Mouse (Mus musculus) embryonic facial prominence, embryonic 13.5 days (tissue): ENCODE data around the gene Gdap1l1. TPM values are rescaled to one million over a fixed set of nuclear protein-coding genes. Genes with fewer than 3 reads are reported as not detected.
"Not testable (repeated sequence)": the region's sequence is repeated elsewhere in the genome, so short reads cannot be mapped to it uniquely, and the experiment has no call there.

Experiments
- ATAC-seq: fragments of 200-750 bp; cut with Nextera tagmentation; 2 replicates; pipeline ENCODE4 v1.8.0; 2017; ENCODE audit warnings: low read depth; ENCODE audit not compliant: insufficient number of reproducible peaks, insufficient read depth, low FRiP score, low TSS enrichment
- H3K27ac ChIP-seq: fragments of 300-500 bp; sonication (generic); 2 replicates; pipeline ENCODE4 v1.5.1; 2015; ENCODE audit warnings: moderate library complexity, mild to moderate bottlenecking, inconsistent platforms
- H3K27me3 ChIP-seq: fragments of 300-500 bp; sonication (generic); 2 replicates; pipeline ENCODE4 v1.6.1; 2015; ENCODE audit warnings: mild to moderate bottlenecking, inconsistent platforms
- H3K36me3 ChIP-seq: fragments of 300-500 bp; sonication (generic); 2 replicates; pipeline ENCODE4 v1.6.1; 2015; ENCODE audit warnings: mild to moderate bottlenecking, inconsistent platforms
- H3K4me1 ChIP-seq: fragments of 300-500 bp; sonication (generic); 2 replicates; pipeline ENCODE4 v1.6.1; 2015; ENCODE audit warnings: inconsistent platforms
- H3K4me2 ChIP-seq: fragments of 300-500 bp; sonication (generic); 2 replicates; pipeline ENCODE4 v1.6.1; 2015; ENCODE audit warnings: moderate library complexity, mild to moderate bottlenecking, inconsistent platforms
- H3K4me3 ChIP-seq: fragments of 300-500 bp; sonication (generic); 2 replicates; pipeline ENCODE4 v1.5.1; 2015; ENCODE audit warnings: mild to moderate bottlenecking, inconsistent platforms
- H3K9ac ChIP-seq: fragments of 300-500 bp; sonication (generic); 2 replicates; pipeline ENCODE4 v1.6.1; 2015; ENCODE audit warnings: mild to moderate bottlenecking, inconsistent platforms
- H3K9me3 ChIP-seq: fragments of 300-500 bp; sonication (generic); 2 replicates; pipeline ENCODE4 v1.6.1; 2016; ENCODE audit warnings: inconsistent platforms
- WGBS: fragments of 180-500 bp; shearing (Covaris S2); methylation state at CpG from one replicate; pipeline ENCODE4 v1.1.7; 2015; ENCODE audit warnings: mixed read lengths; 5-methylcytosine and 5-hydroxymethylcytosine counted together
- polyA plus RNA-seq: library from polyadenylated mRNA; unstranded; fragments of >200 nt; fragmentation: Nextera tagmentation; extraction: Ambion mirVana; gene quantifications from 2 replicates; pipeline ENCODE4 v1.2.1, GENCODE M21; 2015

Gdap1l1 gene
- polyA plus RNA-seq, 1 experiment from 2014 or later = 1.9 TPM

- H3K9ac ChIP-seq = no peak overlapping the region
- H3K4me1 ChIP-seq = no peaks in the 10 kb centered on the region
- no peak overlapping the region for H3K4me2 ChIP-seq
- no peak overlapping the region for H3K4me3 ChIP-seq
- 89% methylated on average over 13 of the region's 13 CpGs for WGBS
- peaks cover 8% of the 10 kb centered on the region for H3K27me3 ChIP-seq
- H3K9me3 ChIP-seq = no peaks in the 10 kb centered on the region
- no peak for ATAC-seq
- H3K36me3 ChIP-seq = no peaks in the 10 kb centered on the region
- H3K27ac ChIP-seq = no peak overlapping the region
These were observed 15.1 kb downstream of the Gdap1l1 start for GRCm38 (mm10) chr2:163453378-163453777.

DNA sequence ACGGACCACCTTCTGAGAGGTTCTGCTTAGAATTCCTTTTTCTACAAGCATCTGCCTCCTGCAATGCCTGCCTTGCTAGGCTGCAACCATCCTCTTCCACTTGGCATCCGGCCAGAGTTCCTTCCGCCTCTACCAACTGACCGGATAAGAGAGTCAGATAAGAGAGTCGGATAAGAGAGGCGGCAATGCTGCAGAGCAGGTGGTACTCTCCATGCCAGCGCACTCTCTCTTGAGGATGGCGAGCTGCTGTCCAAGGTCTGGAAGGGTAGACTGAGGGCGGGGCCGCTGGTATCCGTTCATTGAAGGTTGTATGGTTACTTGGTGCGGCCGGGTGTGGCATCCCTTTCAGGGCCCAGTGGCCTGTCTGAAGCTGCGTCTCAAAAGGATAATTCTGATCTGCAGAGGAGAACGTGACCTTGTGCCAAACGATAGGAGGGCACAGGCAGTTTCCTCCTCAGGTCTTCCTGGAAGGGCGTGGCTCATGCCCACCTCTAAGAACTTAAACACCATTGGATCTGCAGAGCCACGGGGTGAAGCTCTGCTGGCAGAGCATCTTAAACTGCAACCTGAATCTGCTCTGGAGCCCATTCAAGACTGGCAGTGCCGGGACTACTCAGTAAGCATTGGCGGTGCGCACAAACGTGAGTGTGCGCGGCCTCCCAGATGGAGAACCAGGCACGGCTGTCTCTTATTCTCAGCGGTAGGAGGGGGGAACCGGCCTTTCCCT, 20.4 kb downstream of the Gdap1l1 start:
- H3K4me3 ChIP-seq = no peak overlapping the region
- no peak for ATAC-seq
- H3K27ac ChIP-seq = no peak overlapping the region
- no peaks in the 10 kb centered on the region for H3K9me3 ChIP-seq
- 53% methylated on average over 27 of the region's 27 CpGs for WGBS
- peaks cover 22% of the 10 kb centered on the region for H3K27me3 ChIP-seq
- H3K4me2 ChIP-seq = no peak overlapping the region
- H3K4me1 ChIP-seq = no peaks in the 10 kb centered on the region
- H3K9ac ChIP-seq = no peak overlapping the region
- no peaks in the 10 kb centered on the region for H3K36me3 ChIP-seq

GRCm38 (mm10) chr2:163459380-163459779, 21.1 kb downstream of the Gdap1l1 start:
- H3K27ac ChIP-seq = no peak overlapping the region
- 39% methylated on average over 10 of the region's 10 CpGs for whole genome bisulfite sequencing
- no peak overlapping the region for H3K4me3 ChIP-seq
- peaks cover 22% of the 10 kb centered on the region for H3K27me3 ChIP-seq
- H3K9ac ChIP-seq = no peak overlapping the region
- no peak for ATAC-seq
- no peaks in the 10 kb centered on the region for H3K4me1 ChIP-seq
- no peaks in the 10 kb centered on the region for H3K9me3 ChIP-seq
- H3K4me2 ChIP-seq = no peak overlapping the region
- H3K36me3 ChIP-seq = no peaks in the 10 kb centered on the region

- 86% methylated on average over 8 of the region's 8 CpGs for WGBS
- no peak for ATAC-seq
These were observed 22.3 kb downstream of the Gdap1l1 start for GRCm38 (mm10) chr2:163460622-163461021.

DNA sequence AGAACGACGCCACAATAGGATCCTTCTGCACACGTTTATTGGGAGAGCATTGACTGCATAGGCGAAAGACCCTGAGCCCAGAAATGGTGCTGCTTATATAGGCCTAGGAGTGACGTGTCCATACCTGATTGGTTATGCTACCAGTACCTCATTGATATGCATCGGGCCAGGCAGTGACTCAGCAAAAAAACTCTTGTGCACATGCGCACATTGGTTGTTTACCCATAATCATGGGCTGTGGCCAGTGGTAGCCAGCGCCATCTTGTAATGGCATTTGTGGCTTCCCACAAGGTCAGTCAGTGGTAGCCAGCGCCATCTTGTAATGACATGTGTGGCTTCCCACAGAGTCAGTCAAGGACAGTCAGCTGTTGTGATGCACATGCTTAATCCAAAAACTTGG, 23.0 kb downstream of the Gdap1l1 start:
- H3K4me3 ChIP-seq, H3K4me1 ChIP-seq, H3K27ac ChIP-seq, ATAC-seq, H3K9me3 ChIP-seq, H3K9ac ChIP-seq, H3K4me2 ChIP-seq, H3K36me3 ChIP-seq: not testable (repeated sequence)
- peaks cover 22% of the 10 kb centered on the region for H3K27me3 ChIP-seq
- WGBS = 94% methylated on average over 9 of the region's 9 CpGs

More at GRCm38 (mm10) chr2:163460622-163461021, 22.3 kb downstream of the Gdap1l1 start:
- Histone ChIP-seq H3K4me1 (no peaks in the 10 kb centered on the region), H3K27me3 (peaks cover 22% of the 10 kb centered on the region), H3K36me3 (no peaks in the 10 kb centered on the region), H3K9me3 (no peaks in the 10 kb centered on the region), H3K4me2 (no peak overlapping the region), H3K9ac (no peak overlapping the region), H3K27ac (no peak overlapping the region), H3K4me3 (no peak overlapping the region)

DNA sequence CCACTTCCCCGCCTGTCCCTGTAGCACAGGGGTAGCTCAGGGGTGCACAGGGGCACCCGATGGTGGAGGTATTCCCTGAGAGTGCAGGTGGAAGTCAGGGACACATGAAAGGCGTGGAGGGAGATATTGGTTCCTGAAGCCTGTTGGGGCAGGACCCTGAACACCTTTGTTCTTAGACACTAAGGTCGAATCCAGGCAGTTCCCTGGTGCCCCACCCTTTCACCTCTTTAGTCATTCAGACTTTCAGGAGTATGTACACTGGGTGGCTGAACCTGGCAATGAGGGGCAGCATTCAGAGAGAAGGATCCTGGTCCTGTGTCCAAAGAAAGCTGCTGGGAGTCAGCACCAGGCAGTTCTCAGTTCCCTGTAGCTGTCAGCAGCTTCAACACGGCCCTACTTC, 24.1 kb downstream of the Gdap1l1 start:
- WGBS = 86% methylated on average over 5 of the region's 5 CpGs
- H3K9ac ChIP-seq = no peak overlapping the region
- no peaks in the 10 kb centered on the region for H3K9me3 ChIP-seq
- no peak for ATAC-seq
- H3K4me2 ChIP-seq = no peak overlapping the region
- H3K4me3 ChIP-seq = no peak overlapping the region
- H3K27me3 ChIP-seq = peaks cover 22% of the 10 kb centered on the region
- peaks cover 6% of the 10 kb centered on the region for H3K36me3 ChIP-seq
- H3K4me1 ChIP-seq = no peaks in the 10 kb centered on the region
- no peak overlapping the region for H3K27ac ChIP-seq

GRCm38 (mm10) chr2:163462801-163463200, 24.5 kb downstream of the Gdap1l1 start:
- H3K4me2 ChIP-seq = no peak overlapping the region
- H3K9me3 ChIP-seq = no peaks in the 10 kb centered on the region
- H3K9ac ChIP-seq = no peak overlapping the region
- peaks cover 20% of the 10 kb centered on the region for H3K27me3 ChIP-seq
- no peaks in the 10 kb centered on the region for H3K4me1 ChIP-seq
- no peak overlapping the region for H3K4me3 ChIP-seq
- WGBS = 77% methylated on average over 11 of the region's 11 CpGs
- peaks cover 9% of the 10 kb centered on the region for H3K36me3 ChIP-seq
- no peak for ATAC-seq
- H3K27ac ChIP-seq = no peak overlapping the region

DNA sequence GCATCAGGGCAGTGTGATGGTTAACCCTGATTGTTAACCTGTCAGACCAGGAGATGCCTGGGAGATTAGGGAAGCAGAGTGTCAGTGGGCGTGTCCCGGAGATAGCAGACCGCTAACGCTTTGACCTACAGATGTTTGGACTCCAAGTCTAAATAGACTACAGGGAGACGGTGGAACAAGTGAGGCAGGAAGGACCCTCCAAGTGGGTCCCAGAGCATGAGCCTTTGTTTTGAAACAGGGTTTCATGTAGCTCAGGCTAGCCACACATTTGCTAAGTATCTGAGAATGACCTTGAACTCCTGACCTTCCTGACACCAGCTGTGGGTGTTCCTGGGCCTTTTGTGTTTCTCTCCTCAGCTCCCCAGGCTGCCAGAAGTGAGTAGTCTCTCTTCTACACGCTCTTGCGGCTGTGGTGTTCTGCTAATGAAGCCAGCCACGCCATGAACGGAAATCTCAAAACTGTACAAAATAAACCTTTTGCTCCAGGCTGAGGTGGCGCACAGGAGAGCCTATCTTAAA, 25.0 kb downstream of the Gdap1l1 start:
- no peak for ATAC-seq

DNA sequence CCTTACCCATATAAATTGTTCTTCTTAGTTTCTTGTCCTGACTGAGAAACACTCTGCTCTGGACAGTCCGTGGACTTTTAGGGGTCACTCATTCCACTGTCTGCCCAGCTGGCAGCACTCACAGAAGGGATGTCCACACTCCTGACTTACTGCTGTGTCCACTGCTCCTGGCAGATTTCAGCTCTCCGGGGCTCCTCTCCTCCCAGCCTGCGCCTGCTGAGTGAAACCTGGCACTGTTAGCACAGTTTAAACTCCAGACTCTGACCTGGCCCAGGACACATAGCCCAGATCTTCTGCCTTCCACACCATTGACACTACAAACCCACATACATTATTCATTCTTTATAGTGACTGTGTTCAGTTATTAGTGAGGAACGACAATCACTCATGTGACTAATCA, 25.7 kb downstream of the Gdap1l1 start:
- Histone ChIP-seq H3K4me2 (no peak overlapping the region), H3K9ac (no peak overlapping the region), H3K27me3 (peaks cover 8% of the 10 kb centered on the region), H3K4me3 (no peak overlapping the region), H3K9me3 (no peaks in the 10 kb centered on the region), H3K36me3 (peaks cover 21% of the 10 kb centered on the region), H3K4me1 (no peaks in the 10 kb centered on the region), H3K27ac (no peak overlapping the region)
- WGBS = 71% methylated on average over 4 of the region's 4 CpGs
- ATAC-seq = no peak

More for the DNA sequence above, 25.0 kb downstream of the Gdap1l1 start:
- H3K4me3 ChIP-seq = no peak overlapping the region
- no peak overlapping the region for H3K9ac ChIP-seq
- no peak overlapping the region for H3K27ac ChIP-seq
- H3K27me3 ChIP-seq = peaks cover 15% of the 10 kb centered on the region
- no peak overlapping the region for H3K4me2 ChIP-seq
- peaks cover 15% of the 10 kb centered on the region for H3K36me3 ChIP-seq
- WGBS = 65% methylated on average over 10 of the region's 10 CpGs
- no peaks in the 10 kb centered on the region for H3K4me1 ChIP-seq
- H3K9me3 ChIP-seq = no peaks in the 10 kb centered on the region

DNA sequence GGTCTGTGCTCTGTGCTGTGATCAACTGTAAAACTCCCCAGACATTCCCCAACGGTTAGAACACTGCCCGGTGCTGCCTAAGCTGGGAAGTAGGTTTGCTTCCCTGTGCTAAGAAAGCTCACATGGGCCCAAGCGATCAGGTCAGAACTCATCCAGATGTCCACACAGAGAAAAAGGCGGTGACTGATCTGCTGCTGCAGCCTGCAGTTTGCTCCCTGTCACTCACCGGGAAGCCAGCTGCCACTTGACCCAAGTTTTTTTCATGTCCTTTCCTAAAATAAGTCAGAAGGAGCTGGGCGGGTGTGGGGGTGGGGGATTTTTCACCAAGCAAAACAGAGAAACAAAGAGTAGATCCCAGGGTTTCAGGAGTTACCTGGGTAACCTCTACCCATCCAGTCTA, 26.3 kb downstream of the Gdap1l1 start:
- H3K4me3 ChIP-seq = no peak overlapping the region
- peaks cover 3% of the 10 kb centered on the region; the same call in 1 of the 2 replicates for H3K27me3 ChIP-seq
- 57% methylated on average over 6 of the region's 6 CpGs for WGBS
- no peaks in the 10 kb centered on the region for H3K4me1 ChIP-seq
- peaks cover 26% of the 10 kb centered on the region for H3K36me3 ChIP-seq
- no peaks in the 10 kb centered on the region for H3K9me3 ChIP-seq
- ATAC-seq = no peak
- H3K4me2 ChIP-seq = no peak overlapping the region
- no peak overlapping the region for H3K9ac ChIP-seq
- H3K27ac ChIP-seq = no peak overlapping the region

DNA sequence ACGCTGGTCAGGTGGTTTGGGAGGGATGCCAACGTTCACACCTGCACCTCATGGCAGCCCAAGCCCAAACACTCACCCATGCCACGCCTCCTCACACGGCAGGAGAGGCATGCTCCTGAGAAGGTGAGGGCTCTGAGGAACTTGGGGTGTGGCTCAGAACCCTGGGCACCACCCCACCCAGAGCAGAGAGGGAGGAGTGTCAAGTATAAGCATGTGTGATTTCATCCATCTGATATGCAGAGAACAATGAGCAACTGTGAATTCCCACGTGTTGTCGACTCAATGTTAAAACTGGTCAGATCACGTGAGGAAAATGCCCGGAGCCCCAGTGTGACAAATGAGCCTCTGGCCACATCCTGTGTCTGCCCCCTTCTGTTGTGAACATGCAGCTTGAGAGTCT, 28.5 kb downstream of the Gdap1l1 start:
- 75% methylated on average over 8 of the region's 8 CpGs for WGBS

DNA sequence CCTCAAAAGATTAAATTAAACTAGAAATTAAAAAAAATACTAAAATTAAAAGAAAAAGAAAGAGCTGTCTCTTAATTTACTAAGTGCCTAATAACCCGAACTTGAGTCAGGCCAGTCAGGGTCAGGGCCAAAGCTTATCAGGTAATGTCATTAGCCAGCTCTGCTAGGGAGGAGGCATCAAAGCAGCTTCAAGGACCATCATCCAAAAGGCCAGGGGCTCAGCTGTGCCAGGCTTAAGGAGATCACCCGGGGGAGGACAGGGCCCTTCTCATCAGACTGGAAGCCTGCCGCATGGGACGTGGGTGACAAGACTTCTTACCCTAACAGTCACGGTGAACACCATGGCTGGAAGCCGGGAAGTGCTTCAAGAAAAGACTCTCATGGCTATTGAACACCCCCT, 29.3 kb downstream of the Gdap1l1 start:
- H3K4me3 ChIP-seq = no peak overlapping the region
- no peak overlapping the region for H3K4me2 ChIP-seq
- no peak for ATAC-seq
- H3K4me1 ChIP-seq = peaks cover 9% of the 10 kb centered on the region
- no peaks in the 10 kb centered on the region for H3K9me3 ChIP-seq
- WGBS = 91% methylated on average over 6 of the region's 6 CpGs
- H3K27ac ChIP-seq = no peak overlapping the region
- H3K27me3 ChIP-seq = no peaks in the 10 kb centered on the region
- no peak overlapping the region for H3K9ac ChIP-seq
- H3K36me3 ChIP-seq = peaks cover 30% of the 10 kb centered on the region

More for the DNA sequence above, 28.5 kb downstream of the Gdap1l1 start:
- Histone ChIP-seq H3K9ac (no peak overlapping the region), H3K27me3 (no peaks in the 10 kb centered on the region), H3K36me3 (peaks cover 30% of the 10 kb centered on the region), H3K4me3 (no peak overlapping the region), H3K9me3 (no peaks in the 10 kb centered on the region), H3K27ac (no peak overlapping the region), H3K4me2 (no peak overlapping the region), H3K4me1 (peaks cover 8% of the 10 kb centered on the region)
- ATAC-seq = no peak
